Mouse (Mus musculus) ovary, adult 18-20 months (tissue): Measurements from ENCODE around the gene Txndc2.
"Not testable (repeated sequence)": the region's sequence is repeated elsewhere in the genome, so short reads cannot be mapped to it uniquely, and the experiment has no call there.

ENCODE experiments used
- DNase-seq: peaks from one replicate; pipeline ENCODE4 v3.0.0; 2022; ENCODE audit warnings: low spot score, mixed read lengths

Gene Txndc2

DNA sequence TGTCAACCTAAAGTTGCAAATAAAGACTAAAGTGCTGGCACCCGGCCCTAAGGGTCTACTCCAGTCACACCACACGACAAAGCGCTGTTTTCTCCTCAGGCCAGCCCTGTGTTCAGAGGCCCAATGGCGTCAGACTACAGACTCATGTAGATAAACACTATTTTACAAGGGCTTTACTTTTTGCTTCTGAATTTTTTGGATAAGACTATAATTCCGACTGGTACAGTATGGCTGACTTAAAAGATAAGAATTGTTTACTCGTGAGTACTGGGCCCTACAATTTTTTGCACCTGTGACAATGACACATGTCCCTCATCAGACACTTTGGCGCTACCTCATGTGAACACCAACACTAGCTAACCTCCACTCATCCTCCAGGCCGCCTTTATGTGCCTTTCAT, 14.1 kb upstream of the Txndc2 start:
- DNase-seq, result no peak

DNA sequence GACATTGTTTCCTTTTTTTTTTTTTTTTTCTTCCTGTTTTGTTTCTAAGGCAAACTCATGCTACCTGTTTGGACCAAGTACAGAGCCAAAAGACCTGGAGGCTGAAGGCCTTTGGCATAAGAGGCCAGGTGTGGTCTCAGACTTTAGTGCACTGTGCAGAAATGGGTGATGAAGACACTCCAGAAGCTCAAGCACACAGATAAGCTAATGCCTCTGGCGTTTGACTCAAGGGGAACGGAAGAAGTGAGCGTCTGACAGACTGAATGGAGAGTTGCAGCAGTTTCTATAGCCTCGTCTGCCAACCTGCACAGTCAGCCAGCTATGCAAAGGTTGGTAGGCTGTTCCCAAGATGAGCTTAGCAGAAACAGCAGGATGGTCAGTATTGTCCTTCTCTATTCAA, 13.6 kb upstream of the Txndc2 start:
- DNase-seq, result no peak

DNA sequence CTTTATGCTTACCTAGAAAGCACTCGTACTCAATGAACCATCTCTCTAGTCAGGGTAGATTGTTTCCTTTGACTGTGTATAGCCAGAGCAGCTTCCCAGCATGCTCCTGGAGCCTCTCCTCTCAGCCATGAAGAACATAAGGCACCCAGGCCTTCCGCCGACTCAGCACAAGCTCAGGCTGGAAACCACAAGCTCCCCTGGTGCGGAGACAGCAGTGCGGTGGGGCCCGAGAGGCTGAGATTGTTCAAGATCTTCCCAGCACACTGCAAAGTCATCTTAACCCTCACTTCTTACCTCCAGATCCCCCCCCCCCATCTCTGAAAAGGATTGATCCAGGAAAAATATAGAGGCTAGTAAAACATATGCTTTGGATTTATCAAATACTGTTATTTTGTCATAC, 8.6 kb upstream of the Txndc2 start:
- DNase-seq, result no peak

DNA sequence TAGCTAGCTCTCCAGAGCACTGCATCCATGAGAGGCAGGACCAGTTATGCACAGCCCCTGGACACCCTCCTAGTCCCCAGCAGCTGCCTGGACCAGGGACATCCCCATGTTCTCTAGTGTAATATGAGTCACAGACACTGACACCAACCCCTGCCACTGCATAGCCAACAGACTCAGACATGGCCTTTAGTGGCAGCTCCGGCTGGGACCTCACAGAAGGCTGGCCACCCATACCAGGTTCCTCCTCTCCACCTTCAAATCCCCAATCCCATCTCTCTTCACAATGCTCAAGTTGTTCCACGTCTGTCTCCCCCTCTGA, 7.2 kb upstream of the Txndc2 start:
- DNase-seq, result no peak

DNA sequence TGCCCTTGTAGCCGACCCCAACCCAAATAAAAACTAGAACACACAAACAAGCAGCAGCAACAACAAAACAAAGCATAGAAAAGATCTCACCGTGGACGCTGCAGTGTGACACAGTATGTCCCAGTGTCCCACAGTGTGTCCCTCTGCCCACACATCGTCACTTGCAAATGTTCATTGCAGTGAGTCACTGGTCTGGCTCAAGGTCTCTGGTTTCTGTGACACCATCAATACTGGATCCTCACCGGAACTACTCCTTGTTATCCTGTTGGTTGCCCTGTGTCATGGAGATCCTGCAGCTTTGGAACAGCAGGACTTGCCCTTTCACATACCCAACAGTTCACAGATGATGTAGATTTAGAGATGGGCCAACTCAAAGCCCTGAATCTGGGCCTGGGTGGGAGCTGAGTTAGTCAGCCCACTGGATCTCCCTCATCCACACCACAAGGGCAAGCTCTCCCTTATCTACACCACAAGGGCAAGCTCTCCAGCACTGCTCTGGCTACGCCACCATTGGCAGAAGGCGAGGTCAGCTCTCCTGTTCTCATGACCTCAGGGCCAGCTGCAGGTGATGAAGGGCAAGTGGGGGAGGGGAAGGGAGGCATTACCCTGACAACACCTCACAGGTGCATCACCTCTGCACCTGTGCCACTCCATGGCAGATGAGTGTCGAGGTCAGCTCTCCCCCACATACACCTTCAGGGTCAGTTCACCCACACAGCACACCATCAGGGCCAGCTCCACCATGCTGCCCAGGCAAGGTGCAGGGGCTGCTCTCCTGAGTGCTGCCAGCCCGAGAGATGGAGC, 6.6 kb upstream of the Txndc2 start:
- peak; percentile 75 for DNase-seq

DNA sequence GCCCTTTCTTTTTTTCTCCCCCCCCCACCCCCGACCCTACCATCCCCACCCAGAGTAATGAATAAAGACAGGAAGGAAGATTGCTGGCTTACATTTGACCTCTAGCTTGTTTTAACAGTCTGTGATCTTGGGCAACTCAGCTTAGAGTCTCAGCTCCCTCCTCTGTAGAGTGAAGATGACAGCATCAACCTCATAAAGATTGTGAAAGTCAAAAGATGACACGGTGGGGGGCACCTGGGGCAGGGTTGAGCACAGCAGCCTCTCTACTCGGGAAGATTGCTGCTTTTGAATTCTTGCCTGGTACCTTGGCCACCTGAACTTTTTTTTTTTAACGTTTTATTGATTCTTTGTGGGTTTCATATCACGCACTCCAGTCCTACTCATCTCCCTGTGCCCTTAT, 6.0 kb upstream of the Txndc2 start:
- no peak for DNase-seq

DNA sequence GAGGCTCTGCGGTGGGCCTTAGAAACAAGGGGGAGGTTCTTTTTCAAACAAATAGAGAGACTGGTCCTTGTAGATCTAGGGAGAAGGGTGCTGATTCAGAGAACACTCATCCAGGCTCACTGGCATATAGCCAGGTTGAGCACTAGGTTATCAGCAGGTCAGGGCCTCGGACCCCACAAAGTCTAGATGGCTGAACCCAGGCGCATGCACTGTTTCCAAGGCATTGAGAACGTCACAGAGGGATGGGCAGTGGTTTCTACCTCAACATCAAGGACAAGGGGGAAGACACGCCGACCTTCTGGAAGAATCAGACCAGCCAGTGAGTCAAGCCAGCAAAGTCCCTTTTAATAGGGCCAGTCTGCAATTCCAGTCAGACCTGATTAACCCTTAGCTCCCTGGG, 5.3 kb upstream of the Txndc2 start:
- DNase-seq, result peak; percentile 83

DNA sequence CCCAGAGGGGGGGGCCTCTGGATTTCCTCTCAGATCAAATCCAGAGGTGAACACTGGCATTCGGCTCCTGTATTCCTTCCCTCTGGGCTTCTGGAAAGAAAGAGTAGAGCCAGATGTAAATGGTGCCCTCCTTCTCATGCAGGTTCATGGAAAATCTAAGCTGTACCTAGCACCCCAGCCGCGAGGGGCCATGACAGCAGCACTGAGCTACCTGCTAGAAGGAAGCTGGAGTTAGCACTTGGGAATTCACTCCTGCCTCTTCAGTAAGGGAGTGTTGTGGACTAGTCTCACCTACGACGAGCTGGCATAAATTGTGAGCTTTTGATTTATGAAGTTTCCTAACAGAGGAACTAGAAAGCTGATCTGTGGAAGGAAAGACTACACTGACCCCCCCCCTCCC, 1.6 kb upstream of the Txndc2 start:
- DNase-seq, result no peak

DNA sequence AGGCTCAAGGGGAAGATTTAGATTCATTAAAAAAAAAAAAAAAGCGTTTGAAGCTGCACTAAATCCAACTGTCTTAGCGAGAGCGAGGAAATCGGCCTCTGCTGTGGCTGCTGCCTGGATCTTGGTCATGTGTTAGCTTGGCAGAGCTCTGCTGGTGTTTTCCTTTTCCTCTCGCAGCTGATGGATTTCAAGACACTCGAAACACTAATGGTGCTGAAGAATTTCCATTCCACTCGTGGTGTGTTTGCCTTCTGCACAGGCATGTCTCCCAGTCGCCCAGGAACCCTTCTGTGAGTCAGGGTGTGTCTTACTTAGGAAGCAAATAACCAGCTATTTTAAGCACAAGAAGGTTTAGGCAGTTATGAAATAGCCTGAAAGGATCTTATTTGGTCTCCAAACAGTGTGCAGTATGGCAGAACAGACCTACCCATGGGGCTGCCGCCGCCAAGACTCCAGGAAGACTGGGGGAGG, 1.1 kb upstream of the Txndc2 start:
- no peak for DNase-seq

DNA sequence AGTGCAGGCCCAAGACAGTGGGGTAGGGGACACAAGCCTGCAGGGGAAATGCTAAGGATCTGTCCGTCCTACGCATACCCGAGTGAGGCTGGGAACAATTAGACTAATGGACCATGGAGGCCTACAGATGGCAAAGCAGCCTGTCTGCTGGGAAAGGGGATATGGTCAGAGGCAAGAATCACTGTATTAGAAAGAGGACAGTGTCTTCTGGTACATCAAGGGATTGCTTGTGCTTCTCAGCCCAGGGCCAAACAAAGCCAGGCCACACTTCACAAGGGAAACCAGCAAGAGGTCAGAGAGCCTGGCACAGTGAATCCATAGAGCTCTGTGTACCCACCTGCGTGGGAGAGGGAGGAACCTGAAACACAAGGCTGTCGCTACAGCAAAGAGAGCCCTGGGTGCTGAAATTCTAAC, 617 bp upstream of the Txndc2 start:
- no peak for DNase-seq

DNA sequence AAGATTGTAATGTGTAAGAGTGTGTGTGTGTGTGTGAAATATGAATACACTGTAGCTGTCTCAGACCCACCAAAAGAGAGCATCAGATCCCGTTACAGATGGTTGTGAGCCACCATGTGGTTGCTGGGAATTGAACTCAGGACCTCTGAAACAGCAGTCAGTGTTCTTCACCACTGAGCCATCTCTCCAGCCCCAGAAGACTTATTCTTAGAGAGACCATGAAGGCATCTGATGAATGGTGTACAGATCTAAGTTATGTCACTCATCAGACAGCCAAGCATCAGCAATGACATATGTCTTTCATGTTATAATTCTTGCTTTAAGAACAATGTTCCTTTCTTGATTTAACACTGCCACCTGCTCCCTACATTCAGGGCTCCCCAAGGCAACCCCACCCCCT, 2.8 kb downstream of the Txndc2 start:
- DNase-seq, result no peak

DNA sequence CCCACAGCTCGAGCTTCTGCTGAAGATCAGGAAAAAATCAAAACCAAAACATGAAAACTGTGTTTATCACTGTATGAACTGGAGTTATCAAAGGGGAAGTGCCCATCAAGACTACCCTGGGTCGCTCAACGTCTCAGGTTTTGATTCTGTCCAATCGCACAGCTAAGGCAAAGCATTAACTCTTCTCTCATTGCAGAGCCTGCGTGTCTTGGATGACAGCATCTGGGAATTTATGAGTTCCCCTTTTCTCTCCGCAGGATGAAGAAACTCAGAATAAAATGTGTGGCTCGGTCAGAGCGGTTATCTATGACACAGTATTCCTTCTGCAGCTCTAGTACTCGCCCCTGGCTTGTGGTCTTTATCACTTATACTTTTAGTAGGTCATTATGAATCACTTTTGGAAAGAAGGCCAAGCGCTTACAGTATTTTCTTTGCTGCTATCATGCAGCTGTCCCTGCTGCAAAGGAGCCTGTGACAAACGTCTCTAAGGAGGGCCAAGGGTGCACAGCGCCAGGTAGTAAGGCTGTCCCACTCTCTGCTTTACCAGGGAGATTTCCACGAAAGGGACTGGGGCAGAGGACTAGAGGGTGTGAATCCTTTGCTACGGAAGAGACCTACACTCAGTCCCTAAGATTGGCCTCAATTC, 6.1 kb downstream of the Txndc2 start:
- DNase-seq, result no peak

DNA sequence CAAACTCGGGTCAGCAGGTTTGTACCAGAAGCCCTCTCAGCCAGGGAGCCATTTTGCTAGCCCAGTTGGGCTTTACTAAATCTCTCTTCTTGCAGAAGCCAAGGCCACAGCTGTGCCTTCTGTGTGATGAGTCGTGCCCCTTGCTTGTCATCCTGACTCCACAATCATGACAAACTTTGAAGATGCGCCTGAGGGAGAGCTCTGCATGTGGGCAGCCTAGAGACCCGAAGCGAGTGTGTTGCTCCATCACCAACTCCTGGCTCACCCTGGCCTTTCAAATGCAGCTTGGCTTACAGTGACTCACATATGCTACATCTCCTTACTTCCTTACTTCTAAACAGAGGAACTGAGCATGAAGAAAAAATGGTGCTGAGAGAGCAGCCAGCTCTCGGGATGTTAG, 12.0 kb downstream of the Txndc2 start:
- no peak for DNase-seq

DNA sequence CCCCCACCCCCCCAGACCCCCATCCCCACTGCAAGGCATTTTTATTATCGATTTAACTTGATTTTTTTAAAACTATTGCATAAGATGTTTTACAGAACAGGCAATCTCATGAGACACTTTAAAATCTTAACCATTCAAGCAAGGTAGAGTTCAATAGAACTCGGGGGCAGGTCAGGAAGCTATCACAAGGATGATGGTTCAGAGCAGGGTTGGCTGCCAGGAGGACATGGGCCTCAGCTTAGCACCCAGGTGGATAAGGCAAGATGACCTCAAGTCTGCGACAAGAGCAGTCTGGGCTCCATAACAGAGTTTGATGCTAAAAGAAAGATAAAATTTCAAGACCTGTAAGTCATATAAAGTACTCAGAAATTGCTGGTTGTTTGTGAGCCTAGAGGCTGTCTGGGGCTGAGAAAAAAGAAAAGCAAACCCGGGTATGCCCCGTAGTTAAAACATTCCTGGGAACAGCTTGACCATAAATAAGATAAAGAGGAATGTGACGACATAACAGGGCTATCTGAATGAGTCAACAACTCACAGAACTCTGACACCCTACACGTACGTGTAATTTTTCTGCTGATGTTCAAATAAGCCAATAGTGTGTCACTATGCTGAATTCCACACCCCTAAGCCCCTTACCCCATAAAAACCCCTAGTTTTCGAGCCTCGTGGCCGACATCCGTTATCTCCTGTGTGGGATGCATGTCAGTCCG, 13.0 kb downstream of the Txndc2 start:
- not testable (repeated sequence) for DNase-seq

DNA sequence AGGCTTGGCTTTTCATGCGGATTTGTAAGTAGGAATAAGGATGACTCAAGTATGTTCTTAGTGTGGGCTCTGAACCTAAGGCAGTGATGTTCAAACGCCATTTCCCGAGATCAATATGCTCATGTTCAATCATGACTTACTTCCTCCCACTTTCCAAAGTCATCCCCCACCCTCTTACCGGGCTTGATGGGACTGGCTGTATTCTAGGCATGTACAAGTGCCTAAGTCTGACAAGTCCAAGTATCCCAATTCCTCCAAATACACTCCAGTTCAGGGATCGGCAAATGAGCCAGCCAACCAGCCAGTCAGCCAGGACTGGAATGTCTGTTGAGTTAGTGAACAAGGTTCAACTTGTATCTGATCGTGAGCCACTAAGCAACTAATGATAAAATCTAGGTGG, 15.7 kb downstream of the Txndc2 start:
- no peak for DNase-seq

DNA sequence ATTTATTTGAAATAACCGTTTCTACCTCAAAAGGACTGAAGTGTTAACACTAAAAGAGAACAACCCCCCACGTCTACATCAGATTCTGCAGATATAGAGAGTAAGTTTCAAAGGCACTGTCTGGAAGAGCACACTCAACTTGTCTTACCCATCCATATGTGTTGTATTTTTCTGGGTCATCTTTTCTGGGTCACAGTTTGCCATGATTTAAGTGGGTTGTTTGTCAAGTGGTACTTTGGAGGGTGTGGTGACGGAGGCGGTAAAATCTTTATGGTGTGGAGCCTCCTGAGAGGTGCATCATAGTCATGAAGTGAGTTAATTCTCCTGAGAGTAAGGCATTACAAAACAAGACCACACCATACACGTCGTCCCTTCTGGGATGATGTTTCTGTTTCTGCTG, 16.4 kb downstream of the Txndc2 start:
- DNase-seq, result no peak

DNA sequence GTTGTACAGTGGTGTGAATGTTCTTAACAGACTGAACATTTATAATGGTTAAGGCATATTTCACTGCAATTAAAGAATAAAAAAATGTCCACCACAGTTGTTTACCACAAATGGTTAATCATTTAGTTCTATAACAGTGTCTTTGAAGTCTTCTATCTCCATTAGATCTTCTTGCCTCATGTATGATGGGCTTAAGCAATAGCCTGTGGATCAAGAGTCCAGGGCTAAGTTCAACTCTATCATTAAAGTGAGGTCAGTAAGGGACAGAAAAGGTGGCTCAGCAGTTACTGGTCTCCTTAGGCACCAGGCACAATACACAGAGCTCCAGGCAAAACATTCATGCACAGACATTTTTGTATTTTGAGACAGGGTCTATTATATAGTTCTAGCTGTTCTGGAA, 18.8 kb downstream of the Txndc2 start:
- DNase-seq, result no peak

DNA sequence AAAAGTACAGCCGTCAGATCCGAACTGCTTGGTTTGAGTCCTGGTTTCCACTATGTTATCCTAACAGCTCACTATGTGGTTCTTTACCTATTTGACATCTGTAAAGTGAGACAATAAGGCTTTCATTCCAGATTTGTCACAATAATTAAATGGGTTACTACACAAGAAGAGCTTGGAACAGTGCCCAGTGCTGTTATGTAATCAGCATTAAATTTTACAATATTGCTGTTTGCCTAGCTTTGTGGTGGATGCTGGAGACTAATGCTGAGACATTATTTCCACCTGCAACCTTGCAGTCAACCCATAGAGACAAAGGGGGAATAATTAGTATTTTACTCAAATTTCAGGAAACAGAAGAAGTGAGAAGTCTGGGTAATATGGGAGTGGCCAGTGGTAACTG, 23.5 kb downstream of the Txndc2 start:
- DNase-seq, result no peak

DNA sequence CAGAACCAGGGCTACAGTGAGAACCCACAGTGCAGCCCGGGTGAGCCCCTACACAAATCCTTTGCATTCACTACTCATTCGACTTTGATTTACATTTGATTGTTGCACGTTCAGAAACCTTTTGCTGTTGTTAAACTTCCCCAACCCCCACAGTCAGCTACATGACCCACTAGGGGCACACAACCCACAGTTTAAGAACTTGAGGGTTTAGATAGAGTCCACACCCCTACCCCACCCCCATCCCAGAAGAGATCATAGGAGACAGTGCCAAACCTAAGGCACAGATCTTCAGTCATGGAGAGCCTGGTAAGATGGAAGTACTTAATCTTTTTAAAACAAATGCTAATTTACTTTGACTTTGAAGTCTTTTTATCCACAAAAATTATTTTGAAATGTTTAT, 26.3 kb downstream of the Txndc2 start:
- DNase-seq, result no peak

DNA sequence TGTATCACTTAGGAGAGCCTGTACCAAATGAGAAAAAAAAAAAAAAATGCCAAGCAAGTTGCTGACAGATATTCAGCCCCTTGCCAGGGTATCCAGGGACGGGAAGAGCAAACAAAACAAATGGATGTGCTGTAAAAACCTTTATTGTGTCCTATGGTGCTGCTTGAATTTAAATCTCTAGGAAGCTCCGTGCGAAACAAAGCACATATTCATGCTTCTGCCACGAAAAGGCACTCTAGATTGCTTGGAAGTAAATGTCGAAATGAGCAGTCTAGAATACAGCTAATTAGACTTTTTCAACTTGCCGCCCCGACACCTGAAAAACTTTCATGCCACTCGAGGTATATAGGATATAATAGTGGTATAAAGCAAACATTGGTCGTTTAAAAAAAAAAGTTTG, 27.5 kb downstream of the Txndc2 start:
- no peak for DNase-seq

DNA sequence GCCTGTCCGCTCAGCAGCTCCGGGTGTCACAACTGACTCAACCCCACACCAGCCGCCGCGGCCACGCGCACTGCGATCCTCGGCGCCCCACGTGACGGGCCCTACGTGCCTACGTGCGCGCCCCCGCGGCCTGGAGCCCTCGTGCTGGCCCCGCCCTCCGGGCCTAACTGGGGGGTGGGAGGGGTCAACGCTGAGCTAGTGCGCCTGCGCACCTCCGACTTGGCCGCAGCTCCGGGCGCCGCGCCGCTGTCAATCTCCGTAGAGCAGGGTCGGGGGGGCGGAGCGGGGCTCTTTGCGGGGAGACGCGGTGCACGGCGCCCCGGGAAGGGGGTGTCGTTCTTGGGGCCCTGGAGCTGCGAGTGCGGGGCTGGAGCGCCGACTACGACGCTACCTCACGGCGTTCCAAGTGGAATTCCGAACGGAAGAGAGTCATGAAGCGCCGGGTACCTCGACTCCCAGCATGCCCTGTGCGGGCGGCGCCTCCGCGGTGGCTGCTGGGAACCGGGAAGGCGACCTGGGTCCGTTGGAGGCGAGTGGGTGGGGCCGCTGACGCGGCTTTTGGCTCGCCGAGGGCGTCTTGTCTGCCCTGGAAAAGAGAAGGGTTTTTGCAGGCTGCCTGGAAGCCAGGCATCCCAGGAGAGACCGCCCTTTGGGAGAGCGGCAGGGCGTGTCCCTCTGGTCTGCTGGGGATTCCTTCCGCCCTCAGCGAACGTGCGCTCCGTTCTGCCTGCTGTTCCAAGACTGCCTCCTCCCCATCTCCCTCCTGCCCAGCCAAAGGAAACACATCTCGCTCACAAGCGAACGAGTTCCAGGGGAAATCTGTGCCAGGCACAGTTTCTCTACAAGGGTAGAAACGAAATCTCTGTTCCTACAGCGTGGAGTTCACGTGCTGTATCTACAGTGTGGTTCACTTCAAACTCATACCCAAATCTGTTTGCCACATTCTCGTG, 28.2 kb downstream of the Txndc2 start, which contains the start of gene Vapa:
Vapa (minus strand) TSS at position 93 of the 950 bp plus-strand sequence.
- peak; percentile 98 for DNase-seq

DNA sequence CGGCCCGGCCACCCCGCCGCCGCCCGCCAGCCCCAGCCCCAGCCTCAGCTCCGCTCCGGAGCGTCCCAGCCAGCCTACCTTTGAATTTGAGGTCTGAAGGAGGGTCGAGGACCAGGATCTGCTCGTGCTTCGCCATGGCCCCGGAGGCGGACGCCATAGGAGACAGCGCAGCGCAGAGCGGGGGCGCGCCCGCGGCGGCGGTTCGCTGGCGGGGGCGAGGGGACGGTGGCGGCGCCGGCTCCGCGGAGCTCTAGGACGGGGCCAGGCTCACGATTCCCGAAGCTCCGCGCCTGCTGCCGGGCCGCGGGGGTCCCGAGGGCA, 28.9 kb downstream of the Txndc2 start:
- peak; percentile 29 for DNase-seq
